Comparison of ENCODE assay signal across 16 mouse cellular contexts in the genomic region with DNA sequence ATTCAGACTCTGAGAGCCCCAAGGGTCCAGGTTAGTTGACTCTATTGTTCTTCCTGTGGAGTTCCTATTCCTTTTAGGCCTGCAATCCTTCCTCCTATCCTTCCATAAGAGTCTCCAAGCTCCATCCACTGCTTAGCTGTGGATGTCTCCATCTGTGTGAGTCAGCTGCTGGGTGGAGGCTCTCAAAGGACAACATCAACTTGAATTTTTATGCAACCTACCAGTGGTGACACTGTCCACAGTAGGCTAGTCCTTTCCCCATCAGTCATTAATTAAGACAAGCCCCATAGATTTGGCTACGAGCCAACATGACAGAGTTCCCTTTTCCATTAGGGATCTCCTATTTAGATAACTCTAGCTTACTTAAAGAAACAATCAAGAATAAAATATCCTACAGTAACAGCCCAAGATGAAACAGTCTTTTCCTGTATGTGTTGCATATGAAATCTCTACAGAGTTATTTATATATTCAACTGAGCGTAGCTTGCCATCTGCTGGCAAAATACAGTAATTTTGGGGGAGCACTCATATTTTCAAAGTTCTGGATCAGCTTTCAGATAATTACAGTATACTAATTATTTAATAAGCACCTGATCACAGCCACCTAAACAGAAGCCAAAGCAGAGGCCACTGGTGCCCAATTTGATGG. TPM values are rescaled to one million over a fixed set of nuclear protein-coding genes. Genes with fewer than 3 reads are reported as not detected.
DNase-seq lines count a peak whose midpoint lies in the region; ATAC-seq and TF ChIP-seq lines count a peak whose summit lies in the region.
"Had no signal": no experiment of that assay in that cellular context is flagged by ENCODE, and none has a peak within 500 bp of the region (broad histone marks: within the 10 kb centered on the region; RNA-seq: fewer than 3 reads in every experiment).

No protein-coding gene starts in this region.

- no peaks in the 10 kb centered on the region for H3K27me3 ChIP-seq in forebrain, embryonic 15.5 days
- no peaks in the 10 kb centered on the region for H3K27me3 ChIP-seq in forebrain, embryonic 11.5 days (ENCODE audit: control insufficient read depth, insufficient read depth, low read length)
- H3K27me3 ChIP-seq in E14TG2a.4 (ENCODE audit: insufficient read depth, low read length) = no peaks in the 10 kb centered on the region
- H3K27me3 ChIP-seq in forebrain, postnatal 0 days (ENCODE audit: insufficient read depth, low read length) = no peaks in the 10 kb centered on the region
- H3K27me3 ChIP-seq: neural tube, embryonic 13.5 days had no signal

- peak; percentile 46; the same call in 1 of the 2 replicates for ATAC-seq in forebrain, embryonic 15.5 days (replicated peaks)
- no peak for ATAC-seq in forebrain, embryonic 11.5 days (replicated peaks; ENCODE audit: low FRiP score)
- peak; percentile 60; the same call in 1 of the 2 replicates for ATAC-seq in forebrain, postnatal 0 days

- 78% methylated on average over 2 of the region's 2 CpGs for WGBS in forebrain, embryonic 15.5 days
- WGBS in forebrain, embryonic 11.5 days = 84% methylated on average over 2 of the region's 2 CpGs
- WGBS in forebrain, postnatal 0 days = 53% methylated on average over 2 of the region's 2 CpGs

- no peak overlapping the region for H3K4me3 ChIP-seq in forebrain, embryonic 15.5 days
- no peak overlapping the region for H3K4me3 ChIP-seq in forebrain, embryonic 11.5 days (ENCODE audit: low read depth, low read length)
- H3K4me3 ChIP-seq in layer of hippocampus, adult 2 months = no peak overlapping the region
- H3K4me3 ChIP-seq in E14TG2a.4 (replicated peaks; ENCODE audit: low read length) = no peak overlapping the region
- no peak overlapping the region for H3K4me3 ChIP-seq in forebrain, postnatal 0 days (ENCODE audit: low read depth, low read length)
- H3K4me3 ChIP-seq: heart, embryonic 10.5 days; neural tube, embryonic 13.5 days had no signal

- peak; percentile 81 for TF ChIP-seq CTCF in layer of hippocampus, adult 2 months (conservative IDR thresholded peaks at IDR 0.05)
- TF ChIP-seq CTCF in E14TG2a.4 (conservative IDR thresholded peaks at IDR 0.05; ENCODE audit: low read length) = 0 out of 2 replicates have a peak, but pooled peaks have one; percentile 6
- peak; percentile 63 for TF ChIP-seq CTCF in forebrain, postnatal 0 days (IDR thresholded peaks at IDR 0.05; ENCODE audit: low read depth)

- no peak overlapping the region for H3K4me2 ChIP-seq in forebrain, embryonic 15.5 days (replicated peaks)
- H3K4me2 ChIP-seq in forebrain, embryonic 11.5 days (ENCODE audit: low read depth, low read length, severe bottlenecking) = no peak overlapping the region
- H3K4me2 ChIP-seq in forebrain, postnatal 0 days (ENCODE audit: low read depth) = no peak overlapping the region
- H3K4me2 ChIP-seq: neural tube, embryonic 13.5 days had no signal

- H3K9ac ChIP-seq in forebrain, embryonic 15.5 days (replicated peaks) = no peak overlapping the region
- no peak overlapping the region for H3K9ac ChIP-seq in forebrain, embryonic 11.5 days (ENCODE audit: low read length)
- no peak overlapping the region for H3K9ac ChIP-seq in forebrain, postnatal 0 days
- H3K9ac ChIP-seq: neural tube, embryonic 13.5 days had no signal

- DNase-seq in forebrain, embryonic 11.5 days (ENCODE audit: low spot score) = no peak
- no peak for DNase-seq in layer of hippocampus, adult 2 months (ENCODE audit: low spot score in 2 of 2)
- no peak for DNase-seq in layer of hippocampus, postnatal 25 days (ENCODE audit: extremely low spot score in 1 of 2, low spot score in 1 of 2)
- DNase-seq in forebrain, postnatal 0 days = peak; percentile 64
- DNase-seq in thymus, postnatal 0 days (ENCODE audit: low spot score) = no peak
- DNase-seq in spleen, postnatal 4 days (ENCODE audit: low spot score in 2 of 2) = no peak
- DNase-seq: adrenal gland, adult 8-10 months; cerebellum, adult 9-11 months; thymus, adult 18-20 months had no signal

- no peak overlapping the region for H3K27ac ChIP-seq in forebrain, embryonic 15.5 days (replicated peaks)
- H3K27ac ChIP-seq in forebrain, embryonic 11.5 days (ENCODE audit: low read depth, low read length) = no peak overlapping the region
- no peak overlapping the region for H3K27ac ChIP-seq in layer of hippocampus, adult 2 months
- H3K27ac ChIP-seq in forebrain, postnatal 0 days (ENCODE audit: low read depth, low read length) = no peak overlapping the region
- H3K27ac ChIP-seq: heart, embryonic 10.5 days; neural tube, embryonic 13.5 days had no signal

- no peaks in the 10 kb centered on the region for H3K36me3 ChIP-seq in forebrain, embryonic 15.5 days
- H3K36me3 ChIP-seq in forebrain, embryonic 11.5 days (ENCODE audit: control insufficient read depth, insufficient read depth, low read length) = no peaks in the 10 kb centered on the region
- no peaks in the 10 kb centered on the region for H3K36me3 ChIP-seq in E14TG2a.4 (ENCODE audit: insufficient read depth, low read length)
- H3K36me3 ChIP-seq in forebrain, postnatal 0 days (ENCODE audit: insufficient read depth) = no peaks in the 10 kb centered on the region
- H3K36me3 ChIP-seq: heart, embryonic 10.5 days; neural tube, embryonic 13.5 days had no signal

- no peaks in the 10 kb centered on the region for H3K9me3 ChIP-seq in forebrain, embryonic 15.5 days
- no peaks in the 10 kb centered on the region for H3K9me3 ChIP-seq in forebrain, embryonic 11.5 days (ENCODE audit: control insufficient read depth, low read length)
- no peaks in the 10 kb centered on the region for H3K9me3 ChIP-seq in E14TG2a.4 (ENCODE audit: low read length)
- no peaks in the 10 kb centered on the region for H3K9me3 ChIP-seq in forebrain, postnatal 0 days (ENCODE audit: low read length)
- H3K9me3 ChIP-seq: heart, embryonic 10.5 days; neural tube, embryonic 13.5 days had no signal

- H3K4me1 ChIP-seq in forebrain, embryonic 15.5 days = no peaks in the 10 kb centered on the region
- no peaks in the 10 kb centered on the region for H3K4me1 ChIP-seq in forebrain, embryonic 11.5 days (replicated peaks; ENCODE audit: control insufficient read depth, insufficient read depth, low read length)
- H3K4me1 ChIP-seq in E14TG2a.4 (replicated peaks; ENCODE audit: low read depth, low read length) = peaks cover 7% of the 10 kb centered on the region
- no peaks in the 10 kb centered on the region for H3K4me1 ChIP-seq in forebrain, postnatal 0 days (ENCODE audit: insufficient read depth)
- H3K4me1 ChIP-seq: heart, embryonic 10.5 days; neural tube, embryonic 13.5 days had no signal

RNA-seq across cellular contexts. Expression of a gene that starts 17.4 kb away (rescaled TPM):
- 2.0 and 2.8 TPM in 2 replicates for polyA plus RNA-seq in forebrain, embryonic 15.5 days (2015; fragmentation: Nextera tagmentation; extraction: Ambion mirVana)
- polyA plus RNA-seq in forebrain, embryonic 11.5 days (2014; fragmentation: Nextera tagmentation; extraction: Ambion mirVana) = 2.2 and 3.3 TPM in 2 replicates
- 1 to 10 TPM; 2.1 to 2.7 TPM for total RNA-seq in layer of hippocampus, adult 2 months (2021)
- 1 to 10 TPM; 1.4 to 1.7 TPM for total RNA-seq in layer of hippocampus, postnatal 25 days (2021)
- 1.7 and 2.2 TPM in 2 replicates for total RNA-seq in forebrain, postnatal 0 days (2014; rRNA removed)
- 1.5 and 3.0 TPM in 2 replicates for polyA plus RNA-seq in forebrain, postnatal 0 days (2015; fragmentation: Nextera tagmentation; extraction: Ambion mirVana)
- 0.48 and 0.53 TPM in 2 replicates for polyA plus RNA-seq in thymus, postnatal 0 days (2015; fragmentation: Nextera tagmentation; extraction: Ambion mirVana)

RNA-seq across cellular contexts. Expression of a gene that starts 20.6 kb away (rescaled TPM):
- 24.5 and 25.1 TPM in 2 replicates for polyA plus RNA-seq in forebrain, embryonic 15.5 days (2015; fragmentation: Nextera tagmentation; extraction: Ambion mirVana)
- 23.4 and 26.0 TPM in 2 replicates for polyA plus RNA-seq in forebrain, embryonic 11.5 days (2014; fragmentation: Nextera tagmentation; extraction: Ambion mirVana)
- total RNA-seq in layer of hippocampus, adult 2 months (2021) = 100 to 1,000 TPM; 113 to 117 TPM
- total RNA-seq in layer of hippocampus, postnatal 25 days (2021) = 10 to 100 TPM; 87.6 to 95.9 TPM
- 29.6 and 29.8 TPM in 2 replicates for total RNA-seq in forebrain, postnatal 0 days (2014; rRNA removed)
- 29.1 and 34.4 TPM in 2 replicates for polyA plus RNA-seq in forebrain, postnatal 0 days (2015; fragmentation: Nextera tagmentation; extraction: Ambion mirVana)
- 4.3 and 4.4 TPM in 2 replicates for polyA plus RNA-seq in thymus, postnatal 0 days (2015; fragmentation: Nextera tagmentation; extraction: Ambion mirVana)

RNA-seq across cellular contexts. Expression of a gene that starts 57.3 kb away (rescaled TPM):
- not detected in 2 replicates for polyA plus RNA-seq in forebrain, embryonic 15.5 days (2015; fragmentation: Nextera tagmentation; extraction: Ambion mirVana)
- polyA plus RNA-seq in forebrain, embryonic 11.5 days (2014; fragmentation: Nextera tagmentation; extraction: Ambion mirVana) = not detected in 2 replicates
- not detected for total RNA-seq in layer of hippocampus, adult 2 months (2021)
- total RNA-seq in layer of hippocampus, postnatal 25 days (2021) = not detected
- not detected in 2 replicates for total RNA-seq in forebrain, postnatal 0 days (2014; rRNA removed)
- polyA plus RNA-seq in forebrain, postnatal 0 days (2015; fragmentation: Nextera tagmentation; extraction: Ambion mirVana) = not detected in 2 replicates
- polyA plus RNA-seq in thymus, postnatal 0 days (2015; fragmentation: Nextera tagmentation; extraction: Ambion mirVana) = not detected in 2 replicates
- total RNA-seq: adrenal gland, adult 8-10 months; left cerebral cortex, postnatal 25 days had no signal
- polyA plus RNA-seq: heart, embryonic 10.5 days; kidney, embryonic 14.5 days; lung, embryonic 16.5 days; neural tube, embryonic 13.5 days had no signal

Comparison
In these comparisons a context has a peak if more than half of its experiments do, and no peak if none do; other contexts are left out.
1. CTCF ChIP-seq: peak in every context shown above with its lines; median percentile 81 in layer of hippocampus, adult 2 months; 63 in forebrain, postnatal 0 days; 6 in E14TG2a.4.